Mouse (Mus musculus) forebrain, embryonic 16.5 days (tissue): ENCODE results near the gene Dyrk3. TPM values are rescaled to one million over a fixed set of nuclear protein-coding genes. Genes with fewer than 3 reads are reported as not detected.

ENCODE experiments used
- ATAC-seq: fragments of 200-750 bp; cut with Nextera tagmentation; 2 replicates; pipeline ENCODE4 v1.8.0; 2017; ENCODE audit warnings: mild to moderate bottlenecking, moderate library complexity
- H3K27ac ChIP-seq: fragments of 300-500 bp; sonication (generic); 2 replicates; pipeline ENCODE4 v1.5.1; 2014; ENCODE audit warnings: low read length, control low read depth
- H3K27me3 ChIP-seq: fragments of 300-500 bp; sonication (generic); replicated peaks from 2 replicates; pipeline ENCODE4 v1.6.1; 2014; ENCODE audit warnings: low read length; ENCODE audit not compliant: control insufficient read depth, insufficient read depth
- H3K36me3 ChIP-seq: fragments of 300-500 bp; sonication (generic); 2 replicates; pipeline ENCODE4 v1.6.1; 2014; ENCODE audit not compliant: control insufficient read depth, insufficient read depth
- H3K4me1 ChIP-seq: fragments of 300-500 bp; sonication (generic); replicated peaks from 2 replicates; pipeline ENCODE4 v1.6.1; 2014; ENCODE audit warnings: low read length; ENCODE audit not compliant: control insufficient read depth, insufficient read depth
- H3K4me2 ChIP-seq: fragments of 300-500 bp; sonication (generic); 2 replicates; pipeline ENCODE4 v1.6.1; 2014; ENCODE audit warnings: mild to moderate bottlenecking, low read length, control low read depth
- H3K4me3 ChIP-seq: fragments of 300-500 bp; sonication (generic); replicated peaks from 2 replicates; pipeline ENCODE4 v1.5.1; 2014; ENCODE audit warnings: mild to moderate bottlenecking, low read length, control low read depth
- H3K9ac ChIP-seq: fragments of 300-500 bp; sonication (generic); replicated peaks from 2 replicates; pipeline ENCODE4 v1.6.1; 2014; ENCODE audit warnings: low read depth, low read length, control low read depth
- H3K9me3 ChIP-seq: fragments of 300-500 bp; sonication (generic); 2 replicates; pipeline ENCODE4 v1.6.1; 2016; ENCODE audit warnings: low read length; ENCODE audit not compliant: control insufficient read depth
- WGBS: fragments of 180-500 bp; shearing (Covaris S2); extraction: QIAGEN DNeasy Blood & Tissue Kit; methylation state at CpG from one replicate; pipeline ENCODE4 v1.1.7; 2014; 5-methylcytosine and 5-hydroxymethylcytosine counted together
- polyA plus RNA-seq: library from polyadenylated mRNA; unstranded; fragments of >200 nt; fragmentation: Nextera tagmentation; extraction: Ambion mirVana; gene quantifications from 2 replicates; pipeline ENCODE4 v1.2.1, GENCODE M21; 2015

Gene Dyrk3
- polyA plus RNA-seq, 1 experiment from 2014 or later, result 19.5 TPM

DNA sequence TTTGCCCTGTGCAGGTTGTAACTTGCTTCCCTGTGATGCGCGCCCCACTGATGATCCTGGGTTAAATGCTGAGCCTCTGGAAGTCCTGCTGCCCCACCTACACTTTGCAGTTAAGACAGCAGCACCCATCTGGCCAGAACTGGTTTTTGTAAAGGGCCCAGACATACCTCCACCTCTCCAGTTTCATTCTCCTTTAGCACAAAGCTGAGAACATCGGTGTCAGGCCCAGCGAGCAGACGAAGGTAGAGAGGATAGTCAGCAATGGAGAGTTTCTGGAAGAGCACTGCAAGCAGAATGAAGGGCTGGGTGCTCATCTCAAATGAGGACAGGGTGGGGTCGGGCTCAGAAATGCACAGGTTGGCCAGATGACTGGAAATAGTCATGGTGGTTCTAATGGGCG lies 42.2 kb upstream of the Dyrk3 start:
- Histone ChIP-seq H3K4me2 (no peak overlapping the region), H3K27ac (no peak overlapping the region), H3K4me3 (no peak overlapping the region), H3K9me3 (no peaks in the 10 kb centered on the region), H3K27me3 (no peaks in the 10 kb centered on the region), H3K4me1 (no peaks in the 10 kb centered on the region), H3K36me3 (peaks cover 19% of the 10 kb centered on the region), H3K9ac (no peak overlapping the region)
- 98% methylated on average over 7 of the region's 7 CpGs for WGBS
- no peak for ATAC-seq

DNA sequence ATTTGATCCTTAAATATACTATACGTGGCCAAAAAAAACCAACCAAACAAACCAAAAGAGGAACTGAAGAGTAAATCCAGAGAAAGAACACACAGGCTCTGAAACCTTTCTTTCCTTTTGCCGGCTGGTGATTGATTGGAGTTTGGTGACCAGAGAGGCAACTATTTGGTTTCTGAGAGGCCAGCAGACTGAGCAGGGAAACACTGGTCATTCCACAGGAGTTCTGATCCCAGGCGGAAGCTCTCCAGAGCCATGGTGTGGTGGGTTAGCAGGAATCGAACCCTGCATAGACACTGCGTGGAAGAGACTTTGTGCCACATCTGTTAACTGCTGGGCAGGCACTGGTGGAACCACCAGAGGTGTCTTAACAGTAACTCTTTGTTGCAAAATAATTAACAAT lies 39.9 kb upstream of the Dyrk3 start:
- Histone ChIP-seq H3K27ac (no peak overlapping the region), H3K4me2 (no peak overlapping the region), H3K36me3 (peaks cover 31% of the 10 kb centered on the region), H3K27me3 (no peaks in the 10 kb centered on the region), H3K4me1 (no peaks in the 10 kb centered on the region), H3K9me3 (no peaks in the 10 kb centered on the region), H3K9ac (no peak overlapping the region), H3K4me3 (no peak overlapping the region)
- ATAC-seq, result no peak
- 91% methylated on average over 5 of the region's 5 CpGs for WGBS

DNA sequence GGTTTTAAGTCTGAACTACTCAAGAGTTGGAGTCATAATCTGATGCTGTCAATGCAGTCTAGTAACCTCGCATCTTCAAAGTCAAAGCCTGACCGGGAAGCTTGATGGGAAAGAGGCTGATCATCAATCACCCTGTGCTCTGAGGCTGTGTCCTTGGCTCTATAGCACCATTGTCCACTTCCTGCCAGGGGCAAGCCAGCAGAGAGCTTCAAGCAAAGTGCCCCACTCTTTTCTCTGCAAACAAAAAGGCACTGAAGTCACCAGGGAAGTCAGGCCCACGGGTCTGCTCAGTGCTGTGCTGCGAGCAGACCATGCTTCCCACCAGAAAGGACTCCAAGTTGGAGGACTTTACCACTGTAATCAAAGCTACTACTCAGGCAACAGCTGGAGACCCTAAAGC lies 39.1 kb upstream of the Dyrk3 start:
- 88% methylated on average over 4 of the region's 4 CpGs for WGBS
- ATAC-seq, result no peak
- H3K4me1 ChIP-seq, result no peaks in the 10 kb centered on the region
- H3K9ac ChIP-seq, result no peak overlapping the region
- peaks cover 32% of the 10 kb centered on the region for H3K36me3 ChIP-seq
- no peak overlapping the region for H3K4me3 ChIP-seq
- no peak overlapping the region for H3K27ac ChIP-seq
- no peaks in the 10 kb centered on the region for H3K27me3 ChIP-seq
- H3K4me2 ChIP-seq, result no peak overlapping the region
- no peaks in the 10 kb centered on the region for H3K9me3 ChIP-seq

DNA sequence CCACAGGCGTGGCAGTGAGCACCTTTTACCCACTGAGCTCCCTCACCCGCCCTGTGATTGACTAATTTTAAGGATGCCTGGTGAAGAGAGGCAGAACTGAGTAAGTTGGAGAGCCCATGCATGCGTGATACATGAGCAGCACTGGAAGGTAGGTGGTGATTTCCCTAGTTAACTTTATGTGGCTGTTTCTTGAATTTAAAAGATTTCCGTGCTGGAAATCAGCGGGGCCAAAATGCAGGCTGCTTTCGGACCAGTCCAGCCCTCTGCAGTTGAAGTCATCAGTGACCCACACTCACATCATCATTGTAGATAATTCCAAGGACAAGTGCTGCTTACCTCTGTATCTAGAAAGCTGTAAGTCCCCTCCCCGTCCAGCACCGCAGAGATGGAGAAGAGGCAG lies 37.7 kb upstream of the Dyrk3 start:
- Histone ChIP-seq H3K9me3 (no peaks in the 10 kb centered on the region), H3K4me3 (no peak overlapping the region), H3K36me3 (peaks cover 34% of the 10 kb centered on the region), H3K9ac (no peak overlapping the region), H3K4me2 (no peak overlapping the region), H3K4me1 (no peaks in the 10 kb centered on the region), H3K27me3 (no peaks in the 10 kb centered on the region), H3K27ac (no peak overlapping the region)
- ATAC-seq, result no peak
- 97% methylated on average over 8 of the region's 8 CpGs for WGBS

DNA sequence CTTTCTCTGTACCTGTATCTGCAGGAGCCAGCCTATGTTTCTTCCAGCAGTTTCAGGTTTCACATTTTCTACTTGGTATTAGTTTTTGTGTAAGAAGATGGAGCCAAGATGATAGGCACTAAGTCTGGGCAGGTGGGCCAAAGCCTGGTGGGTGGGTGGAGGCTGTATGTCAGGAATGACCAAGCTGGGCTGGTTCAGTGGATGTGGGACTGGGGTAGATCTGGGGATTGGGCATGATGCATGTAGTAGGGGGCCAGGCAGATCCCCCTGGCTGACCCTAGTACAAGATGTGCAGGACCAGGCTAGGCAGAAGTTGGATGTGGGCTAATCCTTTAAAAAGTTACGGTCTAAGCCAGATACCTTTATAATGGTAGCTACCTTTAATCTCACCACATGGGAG lies 37.0 kb upstream of the Dyrk3 start:
- H3K36me3 ChIP-seq, result peaks cover 35% of the 10 kb centered on the region
- ATAC-seq, result no peak

DNA sequence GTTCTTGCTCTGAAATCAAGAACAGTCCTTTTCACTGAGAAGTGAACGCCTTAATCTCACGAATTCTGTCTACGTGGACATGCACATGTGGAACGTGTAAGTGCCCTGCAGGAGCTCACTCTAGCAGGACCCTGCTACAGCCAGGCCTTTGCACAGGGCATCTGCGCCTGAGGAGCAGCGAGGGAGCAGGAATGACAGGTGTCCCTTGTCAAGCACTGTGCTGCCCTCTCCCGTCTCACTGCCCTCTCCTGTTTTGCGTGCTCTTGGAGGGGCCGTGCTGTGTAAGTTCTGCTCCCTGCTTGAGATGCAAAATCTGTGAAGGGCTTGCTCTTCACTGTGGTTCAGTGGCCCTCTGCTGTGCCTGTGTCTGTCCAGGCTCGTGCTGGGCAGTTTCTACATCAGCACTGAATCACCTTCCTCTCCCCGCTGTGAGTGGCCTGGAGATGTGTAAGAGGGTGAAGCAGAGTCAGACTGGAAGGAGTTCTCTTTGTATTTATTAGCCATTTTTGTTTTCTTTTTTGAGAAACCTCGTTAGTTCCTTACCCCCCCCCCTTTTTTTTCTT lies 36.2 kb upstream of the Dyrk3 start:
- H3K9ac ChIP-seq, result no peak overlapping the region
- no peak for ATAC-seq
- H3K27ac ChIP-seq, result no peak overlapping the region
- 83% methylated on average over 12 of the region's 12 CpGs for WGBS
- H3K36me3 ChIP-seq, result peaks cover 33% of the 10 kb centered on the region
- H3K4me1 ChIP-seq, result no peaks in the 10 kb centered on the region
- H3K9me3 ChIP-seq, result no peaks in the 10 kb centered on the region
- H3K4me2 ChIP-seq, result no peak overlapping the region
- no peak overlapping the region for H3K4me3 ChIP-seq
- no peaks in the 10 kb centered on the region for H3K27me3 ChIP-seq

More for the DNA sequence above, 37.0 kb upstream of the Dyrk3 start:
- WGBS, result 92% methylated on average over 1 of the region's 1 CpGs
- no peak overlapping the region for H3K4me2 ChIP-seq
- no peaks in the 10 kb centered on the region for H3K27me3 ChIP-seq
- no peaks in the 10 kb centered on the region for H3K9me3 ChIP-seq
- no peaks in the 10 kb centered on the region for H3K4me1 ChIP-seq
- H3K27ac ChIP-seq, result no peak overlapping the region
- no peak overlapping the region for H3K9ac ChIP-seq
- no peak overlapping the region for H3K4me3 ChIP-seq

DNA sequence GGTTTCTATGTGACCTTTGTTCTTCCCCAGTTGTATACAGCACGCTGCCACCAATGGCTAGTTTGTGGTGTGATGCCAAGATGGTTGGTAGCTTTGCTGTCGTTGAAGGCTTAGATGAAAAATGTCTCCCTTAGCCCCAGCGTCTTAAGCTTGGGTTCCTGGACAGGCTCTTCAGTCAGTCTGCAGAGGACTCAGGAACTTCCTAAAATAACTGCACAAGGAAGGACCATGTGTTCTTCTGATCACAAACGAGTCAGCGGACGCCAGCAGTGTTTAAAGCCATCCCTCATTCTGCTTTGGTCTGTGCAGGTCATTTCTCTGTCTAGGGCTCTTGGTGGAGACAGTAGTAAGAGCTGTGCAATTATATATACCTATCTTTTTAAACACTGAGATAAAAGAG lies 35.7 kb upstream of the Dyrk3 start:
- H3K9me3 ChIP-seq, result no peaks in the 10 kb centered on the region
- no peak overlapping the region for H3K9ac ChIP-seq
- no peaks in the 10 kb centered on the region for H3K4me1 ChIP-seq
- ATAC-seq, result no peak
- WGBS, result 86% methylated on average over 6 of the region's 6 CpGs
- no peak overlapping the region for H3K4me3 ChIP-seq
- no peaks in the 10 kb centered on the region for H3K27me3 ChIP-seq
- no peak overlapping the region for H3K4me2 ChIP-seq
- H3K27ac ChIP-seq, result no peak overlapping the region
- peaks cover 33% of the 10 kb centered on the region for H3K36me3 ChIP-seq

DNA sequence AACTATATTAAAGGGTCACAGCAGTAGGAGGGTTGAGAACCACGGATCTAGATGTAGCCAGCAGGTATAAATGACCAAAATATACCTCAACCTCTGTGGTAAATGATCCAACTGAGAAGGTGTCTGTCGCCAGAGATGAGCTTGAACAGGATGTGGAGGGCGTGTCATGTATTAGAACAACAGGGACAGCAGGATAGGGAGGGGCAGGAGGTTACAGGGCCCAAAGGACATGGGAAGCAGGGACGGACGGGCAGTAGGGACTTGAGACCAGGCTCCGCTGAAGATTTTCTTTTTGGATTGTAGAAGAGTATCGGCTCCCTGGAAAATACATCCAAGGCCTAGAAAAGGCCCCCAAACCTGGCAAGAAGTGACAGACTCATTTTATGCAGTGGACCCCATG lies 34.9 kb upstream of the Dyrk3 start:
- Histone ChIP-seq H3K4me3 (no peak overlapping the region), H3K4me2 (no peak overlapping the region), H3K27me3 (no peaks in the 10 kb centered on the region), H3K4me1 (no peaks in the 10 kb centered on the region), H3K27ac (no peak overlapping the region), H3K9ac (no peak overlapping the region), H3K36me3 (peaks cover 37% of the 10 kb centered on the region), H3K9me3 (no peaks in the 10 kb centered on the region)
- no peak for ATAC-seq
- 92% methylated on average over 7 of the region's 7 CpGs for WGBS

DNA sequence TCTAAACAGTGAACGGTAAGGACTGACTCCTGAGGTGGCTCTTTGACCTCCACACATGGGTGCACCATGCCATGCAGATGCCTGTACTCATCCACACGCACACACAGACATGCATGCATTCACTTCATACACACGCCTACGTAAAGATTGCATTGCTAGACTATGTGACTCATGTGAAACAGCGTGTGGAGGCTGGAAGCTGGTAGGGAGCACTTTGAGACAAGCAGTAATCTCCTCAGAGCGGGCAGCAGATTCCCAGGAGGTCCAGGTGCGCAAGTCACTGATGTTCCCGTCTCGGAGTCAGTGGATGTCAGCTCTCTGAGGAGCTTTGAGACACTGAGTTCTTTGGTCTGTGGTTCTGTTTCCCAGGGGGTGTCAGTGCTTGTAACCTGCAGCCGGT lies 29.5 kb upstream of the Dyrk3 start:
- Histone ChIP-seq H3K27ac (no peak overlapping the region), H3K27me3 (no peaks in the 10 kb centered on the region), H3K4me2 (no peak overlapping the region), H3K4me1 (no peaks in the 10 kb centered on the region), H3K9me3 (no peaks in the 10 kb centered on the region), H3K4me3 (no peak overlapping the region), H3K9ac (no peak overlapping the region), H3K36me3 (peaks cover 35% of the 10 kb centered on the region)
- no peak for ATAC-seq
- WGBS, result 93% methylated on average over 10 of the region's 10 CpGs

DNA sequence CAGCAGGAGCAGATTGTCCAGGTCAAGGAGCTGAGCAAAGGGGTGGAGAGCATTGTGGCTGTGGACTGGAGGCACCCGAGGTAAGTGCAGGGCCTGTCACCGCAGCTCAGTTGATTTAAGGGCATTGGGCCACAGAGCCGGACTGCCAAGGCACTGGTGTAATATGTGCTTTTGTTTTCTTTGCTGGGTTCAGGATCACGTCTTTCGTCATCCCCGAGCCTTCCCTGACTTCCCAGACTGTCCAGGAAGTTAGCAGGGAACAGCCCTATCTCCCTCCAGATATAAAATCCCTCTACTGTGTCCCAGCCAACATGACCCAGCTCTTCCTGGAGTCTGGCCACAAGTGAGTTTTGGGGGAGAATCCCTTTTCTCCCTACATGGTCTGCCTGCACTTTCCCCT lies 26.3 kb upstream of the Dyrk3 start:
- H3K9ac ChIP-seq, result no peak overlapping the region
- ATAC-seq, result no peak
- no peaks in the 10 kb centered on the region for H3K27me3 ChIP-seq
- H3K36me3 ChIP-seq, result peaks cover 43% of the 10 kb centered on the region
- H3K4me1 ChIP-seq, result no peaks in the 10 kb centered on the region
- no peak overlapping the region for H3K4me3 ChIP-seq
- 95% methylated on average over 6 of the region's 6 CpGs for WGBS
- no peak overlapping the region for H3K27ac ChIP-seq
- H3K9me3 ChIP-seq, result no peaks in the 10 kb centered on the region
- H3K4me2 ChIP-seq, result no peak overlapping the region
